Comparison of ENCODE assay signal across 15 mouse cellular contexts in the genomic region with DNA sequence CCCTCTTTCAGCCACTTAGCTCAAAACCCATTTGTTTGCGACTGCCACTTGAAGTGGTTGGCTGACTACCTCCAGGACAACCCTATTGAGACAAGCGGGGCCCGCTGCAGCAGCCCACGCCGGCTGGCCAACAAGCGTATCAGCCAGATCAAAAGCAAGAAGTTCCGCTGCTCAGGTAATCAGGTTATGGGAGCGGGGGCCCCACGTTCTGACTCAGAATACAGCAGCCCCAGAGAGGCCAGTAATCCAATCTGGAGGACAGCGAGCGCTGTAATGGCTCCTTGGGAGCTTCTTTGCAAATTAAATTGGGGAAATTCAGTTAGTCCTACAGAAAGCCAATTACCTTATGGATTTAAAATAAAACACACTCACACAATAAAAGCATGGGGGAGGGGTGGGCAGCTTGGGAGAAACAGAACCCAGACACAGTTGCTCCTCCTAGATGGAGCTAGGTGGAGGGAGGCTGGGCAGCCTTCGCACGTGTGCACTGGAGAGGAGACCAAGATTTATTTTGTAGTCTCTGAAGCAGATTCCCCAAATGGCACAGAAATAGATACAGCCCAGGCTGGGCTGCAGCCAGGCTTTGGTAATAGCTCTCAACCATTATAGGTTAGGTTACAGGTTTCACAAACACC.
DNase-seq lines count a peak whose midpoint lies in the region; ATAC-seq and TF ChIP-seq lines count a peak whose summit lies in the region.
"Had no signal": no experiment of that assay in that cellular context is flagged by ENCODE, and none has a peak within 500 bp of the region (broad histone marks: within the 10 kb centered on the region; RNA-seq: fewer than 3 reads in every experiment).

No protein-coding gene starts in this region.

- H3K9me3 ChIP-seq in intestine, embryonic 14.5 days (ENCODE audit: control insufficient read depth, low read length), result no peaks in the 10 kb centered on the region
- H3K9me3 ChIP-seq in intestine, postnatal 0 days (ENCODE audit: control insufficient read depth), result no peaks in the 10 kb centered on the region
- H3K9me3 ChIP-seq in midbrain, embryonic 13.5 days, result no peaks in the 10 kb centered on the region
- H3K9me3 ChIP-seq in midbrain, postnatal 0 days (ENCODE audit: low read length), result no peaks in the 10 kb centered on the region
- H3K9me3 ChIP-seq in hindbrain, embryonic 13.5 days, result no peaks in the 10 kb centered on the region
- H3K9me3 ChIP-seq in stomach, embryonic 15.5 days, result no peaks in the 10 kb centered on the region
- H3K9me3 ChIP-seq: limb, embryonic 12.5 days had no signal

- H3K4me2 ChIP-seq in intestine, embryonic 14.5 days (ENCODE audit: low read length), result no peak overlapping the region
- no peak overlapping the region for H3K4me2 ChIP-seq in intestine, postnatal 0 days (replicated peaks; ENCODE audit: low read depth)
- no peak overlapping the region for H3K4me2 ChIP-seq in midbrain, embryonic 13.5 days (replicated peaks)
- H3K4me2 ChIP-seq in midbrain, postnatal 0 days (ENCODE audit: low read depth, low read length, poor library complexity, severe bottlenecking), result no peak overlapping the region
- no peak overlapping the region for H3K4me2 ChIP-seq in hindbrain, embryonic 13.5 days
- no peak overlapping the region for H3K4me2 ChIP-seq in stomach, embryonic 15.5 days
- H3K4me2 ChIP-seq: limb, embryonic 12.5 days had no signal

- peaks cover 4% of the 10 kb centered on the region; the same call in 1 of the 2 replicates for H3K36me3 ChIP-seq in intestine, embryonic 14.5 days (ENCODE audit: control insufficient read depth, insufficient read depth, low read length)
- H3K36me3 ChIP-seq in intestine, postnatal 0 days (ENCODE audit: control insufficient read depth, insufficient read depth), result no peaks in the 10 kb centered on the region
- H3K36me3 ChIP-seq in midbrain, embryonic 13.5 days, result no peaks in the 10 kb centered on the region
- H3K36me3 ChIP-seq in midbrain, postnatal 0 days (ENCODE audit: insufficient read depth, low read length), result no peaks in the 10 kb centered on the region
- H3K36me3 ChIP-seq in hindbrain, embryonic 13.5 days, result no peaks in the 10 kb centered on the region
- H3K36me3 ChIP-seq in stomach, embryonic 15.5 days, result no peaks in the 10 kb centered on the region

- TF ChIP-seq CTCF in intestine, postnatal 0 days (IDR thresholded peaks at IDR 0.05; ENCODE audit: low read depth), result no peak
- no peak for TF ChIP-seq CTCF in midbrain, postnatal 0 days (IDR thresholded peaks at IDR 0.05)

- WGBS in intestine, embryonic 14.5 days, result 52% methylated on average over 13 of the region's 13 CpGs
- 39% methylated on average over 13 of the region's 13 CpGs for WGBS in intestine, postnatal 0 days
- WGBS in midbrain, embryonic 13.5 days, result 22% methylated on average over 13 of the region's 13 CpGs
- 35% methylated on average over 13 of the region's 13 CpGs for WGBS in midbrain, postnatal 0 days
- WGBS in hindbrain, embryonic 13.5 days, result 41% methylated on average over 13 of the region's 13 CpGs
- 66% methylated on average over 13 of the region's 13 CpGs for WGBS in stomach, embryonic 15.5 days

- no peak overlapping the region for H3K9ac ChIP-seq in intestine, embryonic 14.5 days (ENCODE audit: low read length)
- no peak overlapping the region for H3K9ac ChIP-seq in intestine, postnatal 0 days (ENCODE audit: low read depth, low read length)
- no peak overlapping the region for H3K9ac ChIP-seq in midbrain, embryonic 13.5 days (replicated peaks)
- H3K9ac ChIP-seq in midbrain, postnatal 0 days (replicated peaks; ENCODE audit: low read length, poor library complexity, severe bottlenecking), result no peak overlapping the region
- H3K9ac ChIP-seq in hindbrain, embryonic 13.5 days, result no peak overlapping the region; the same call in 1 of the 2 replicates
- no peak overlapping the region for H3K9ac ChIP-seq in stomach, embryonic 15.5 days
- H3K9ac ChIP-seq: limb, embryonic 12.5 days had no signal

- peaks cover 3% of the 10 kb centered on the region; the same call in 1 of the 2 replicates for H3K4me1 ChIP-seq in intestine, embryonic 14.5 days (replicated peaks; ENCODE audit: control insufficient read depth, insufficient read depth, low read length)
- H3K4me1 ChIP-seq in intestine, postnatal 0 days (replicated peaks; ENCODE audit: control insufficient read depth, insufficient read depth, low read length), result no peaks in the 10 kb centered on the region
- peaks cover 31% of the 10 kb centered on the region for H3K4me1 ChIP-seq in midbrain, embryonic 13.5 days (replicated peaks)
- no peaks in the 10 kb centered on the region for H3K4me1 ChIP-seq in midbrain, postnatal 0 days (ENCODE audit: insufficient read depth, low read length)
- peaks cover 37% of the 10 kb centered on the region for H3K4me1 ChIP-seq in hindbrain, embryonic 13.5 days (replicated peaks)
- H3K4me1 ChIP-seq in stomach, embryonic 15.5 days, result no peaks in the 10 kb centered on the region

- DNase-seq in intestine, embryonic 14.5 days (ENCODE audit: low spot score), result no peak
- DNase-seq in midbrain, postnatal 0 days (ENCODE audit: low spot score), result no peak
- no peak for DNase-seq in cerebellum, postnatal 4 days (ENCODE audit: low spot score in 2 of 2)
- DNase-seq: cerebellum, adult 9-11 months; heart, postnatal 36 days; lung, postnatal 36 days; right cerebral cortex, postnatal 14 days had no signal

- ATAC-seq in intestine, embryonic 14.5 days (replicated peaks; ENCODE audit: low FRiP score, low TSS enrichment, low read depth), result peak; percentile 68
- no peak for ATAC-seq in intestine, postnatal 0 days
- ATAC-seq in midbrain, embryonic 13.5 days, result peak; percentile 35
- no peak for ATAC-seq in midbrain, postnatal 0 days (ENCODE audit: low FRiP score)
- ATAC-seq in hindbrain, embryonic 13.5 days (ENCODE audit: low FRiP score), result peak; percentile 14; the same call in 1 of the 2 replicates
- no peak for ATAC-seq in stomach, embryonic 15.5 days (ENCODE audit: insufficient read depth, low FRiP score, low read depth)
- ATAC-seq: CD4-positive, CD25-positive, alpha-beta regulatory T cell, adult 4 months; forebrain, embryonic 14.5 days had no signal

- no peak overlapping the region for H3K4me3 ChIP-seq in intestine, embryonic 14.5 days (ENCODE audit: low read depth, low read length)
- no peak overlapping the region for H3K4me3 ChIP-seq in intestine, postnatal 0 days (ENCODE audit: low read depth, low read length)
- no peak overlapping the region for H3K4me3 ChIP-seq in midbrain, embryonic 13.5 days (replicated peaks)
- H3K4me3 ChIP-seq in midbrain, postnatal 0 days (ENCODE audit: low read depth, low read length), result no peak overlapping the region
- no peak overlapping the region for H3K4me3 ChIP-seq in hindbrain, embryonic 13.5 days
- H3K4me3 ChIP-seq in stomach, embryonic 15.5 days (replicated peaks), result no peak overlapping the region
- H3K4me3 ChIP-seq: left cerebral cortex, adult 2 months; limb, embryonic 12.5 days had no signal

- no peak overlapping the region for H3K27ac ChIP-seq in intestine, embryonic 14.5 days (ENCODE audit: low read depth)
- no peak overlapping the region for H3K27ac ChIP-seq in intestine, postnatal 0 days (ENCODE audit: low read depth, low read length)
- no peak overlapping the region for H3K27ac ChIP-seq in midbrain, embryonic 13.5 days
- no peak overlapping the region for H3K27ac ChIP-seq in midbrain, postnatal 0 days (ENCODE audit: low read depth, low read length)
- H3K27ac ChIP-seq in hindbrain, embryonic 13.5 days, result peak overlapping the region; percentile 66; the same call in 1 of the 2 replicates
- H3K27ac ChIP-seq in stomach, embryonic 15.5 days, result peak overlapping the region; percentile 31; the same call in 1 of the 2 replicates
- H3K27ac ChIP-seq: left cerebral cortex, adult 2 months; limb, embryonic 12.5 days had no signal

- H3K27me3 ChIP-seq in intestine, embryonic 14.5 days (replicated peaks; ENCODE audit: control insufficient read depth, insufficient read depth, low read length), result no peaks in the 10 kb centered on the region
- H3K27me3 ChIP-seq in intestine, postnatal 0 days (replicated peaks; ENCODE audit: control insufficient read depth, insufficient read depth, low read length), result no peaks in the 10 kb centered on the region
- peaks cover 44% of the 10 kb centered on the region for H3K27me3 ChIP-seq in midbrain, embryonic 13.5 days
- no peaks in the 10 kb centered on the region; the same call in 1 of the 2 replicates for H3K27me3 ChIP-seq in midbrain, postnatal 0 days (ENCODE audit: insufficient read depth, low read length)
- H3K27me3 ChIP-seq in hindbrain, embryonic 13.5 days, result no peaks in the 10 kb centered on the region
- H3K27me3 ChIP-seq in stomach, embryonic 15.5 days (replicated peaks), result no peaks in the 10 kb centered on the region

Comparison
In these comparisons a context has a peak if more than half of its experiments do, and no peak if none do; other contexts are left out.
1. ATAC-seq: peak in intestine, embryonic 14.5 days (single experiment), midbrain, embryonic 13.5 days (single experiment) and hindbrain, embryonic 13.5 days (single experiment); none in intestine, postnatal 0 days (single experiment), midbrain, postnatal 0 days (single experiment) and stomach, embryonic 15.5 days (single experiment).
2. H3K27ac ChIP-seq: peak in hindbrain, embryonic 13.5 days (single experiment) and stomach, embryonic 15.5 days (single experiment); none in intestine, embryonic 14.5 days (single experiment), intestine, postnatal 0 days (single experiment), midbrain, embryonic 13.5 days (single experiment) and midbrain, postnatal 0 days (single experiment).